Mouse (Mus musculus): ENCODE data around the gene Nrp2. TPM values are rescaled to one million over a fixed set of nuclear protein-coding genes. Genes with fewer than 3 reads are reported as not detected.

The Nrp2 gene
- total RNA-seq, 4 experiments from 2014 or later, result 28.1 to 33.4 (median 29.6) TPM

DNA sequence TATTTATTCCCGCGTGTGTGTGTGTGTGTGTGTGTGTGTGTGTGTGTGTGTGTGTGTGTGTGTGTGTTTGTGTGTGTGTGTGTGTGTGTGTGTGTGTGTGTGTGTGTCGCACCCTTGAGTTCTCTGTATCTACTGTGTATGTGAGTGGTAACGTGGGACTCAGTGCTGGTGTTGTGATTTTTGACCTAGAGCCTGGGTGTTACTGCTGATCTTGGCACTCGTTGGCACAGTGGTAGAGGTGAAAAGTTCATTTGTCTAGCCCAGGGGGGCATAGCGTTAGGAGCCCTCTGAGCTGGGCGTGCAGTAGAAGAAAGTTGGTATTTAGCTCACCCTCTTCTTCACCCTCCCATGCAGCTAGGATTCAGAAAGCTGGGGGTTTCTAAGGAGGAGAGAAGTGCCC lies 114.5 kb downstream of the Nrp2 start:
- DNase-seq (ENCODE audit: low spot score in 2 of 2), result no peak

DNA sequence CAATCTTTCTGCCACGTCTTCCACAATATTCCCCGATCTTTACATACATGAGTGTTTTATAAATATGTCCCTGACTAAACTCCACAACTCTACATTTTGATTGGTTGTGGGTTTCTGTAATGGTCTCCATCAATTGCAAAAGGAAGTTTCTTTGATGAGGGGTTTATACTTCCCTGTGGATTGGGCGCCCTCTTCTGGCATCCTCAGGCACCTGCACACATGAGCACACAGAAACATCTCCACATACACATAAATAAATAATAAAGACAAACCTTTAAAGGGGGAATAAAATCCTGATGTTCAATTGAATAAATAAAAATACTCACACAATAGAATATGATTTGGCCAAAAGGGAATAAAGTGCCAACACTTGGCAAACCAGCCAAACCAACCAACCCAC lies 117.1 kb downstream of the Nrp2 start:
- DNase-seq (ENCODE audit: low spot score in 2 of 2), result no peak

DNA sequence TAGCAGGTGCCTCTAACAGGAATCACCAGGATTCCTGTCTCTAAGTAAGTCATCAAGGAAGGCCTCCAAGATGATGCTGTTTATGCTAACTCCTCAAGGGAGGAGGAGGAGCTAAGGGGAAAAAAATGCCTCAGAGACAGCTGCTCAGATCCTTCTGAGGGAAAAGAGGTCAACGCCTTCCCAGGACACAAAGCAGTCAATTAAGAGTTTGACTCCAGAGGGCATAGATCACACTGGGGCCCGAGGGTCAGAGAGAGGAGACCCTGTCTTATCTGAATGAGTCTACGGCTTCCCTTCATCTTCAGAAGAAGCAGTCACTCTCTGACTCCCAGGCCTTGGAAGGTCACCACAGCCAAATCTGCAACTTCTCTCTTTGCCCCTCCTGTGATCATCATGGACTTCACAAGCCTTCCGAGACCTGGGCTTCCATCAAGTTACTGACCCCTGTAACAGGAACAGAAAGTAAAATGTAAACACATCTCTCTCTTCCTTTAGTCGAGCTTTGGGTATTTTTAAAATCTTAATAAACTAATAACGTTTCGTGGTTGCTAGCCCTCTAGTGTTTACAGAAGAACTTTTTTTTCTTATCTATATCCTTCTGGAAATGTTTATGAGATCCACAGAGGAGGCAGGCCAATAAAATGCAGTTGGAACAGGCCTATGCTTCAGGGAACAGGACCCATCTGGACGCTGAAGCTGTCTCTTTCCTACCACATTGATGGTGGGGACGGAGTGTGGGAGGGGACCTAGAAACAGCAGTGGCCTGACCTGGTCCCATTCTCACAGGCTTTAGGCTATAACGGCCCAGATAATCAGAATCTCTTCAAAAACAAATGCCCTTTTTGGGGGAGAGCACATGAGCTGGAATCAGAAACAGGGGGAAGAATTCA lies 118.7 kb downstream of the Nrp2 start:
- DNase-seq (ENCODE audit: low spot score in 2 of 2), result no peak

DNA sequence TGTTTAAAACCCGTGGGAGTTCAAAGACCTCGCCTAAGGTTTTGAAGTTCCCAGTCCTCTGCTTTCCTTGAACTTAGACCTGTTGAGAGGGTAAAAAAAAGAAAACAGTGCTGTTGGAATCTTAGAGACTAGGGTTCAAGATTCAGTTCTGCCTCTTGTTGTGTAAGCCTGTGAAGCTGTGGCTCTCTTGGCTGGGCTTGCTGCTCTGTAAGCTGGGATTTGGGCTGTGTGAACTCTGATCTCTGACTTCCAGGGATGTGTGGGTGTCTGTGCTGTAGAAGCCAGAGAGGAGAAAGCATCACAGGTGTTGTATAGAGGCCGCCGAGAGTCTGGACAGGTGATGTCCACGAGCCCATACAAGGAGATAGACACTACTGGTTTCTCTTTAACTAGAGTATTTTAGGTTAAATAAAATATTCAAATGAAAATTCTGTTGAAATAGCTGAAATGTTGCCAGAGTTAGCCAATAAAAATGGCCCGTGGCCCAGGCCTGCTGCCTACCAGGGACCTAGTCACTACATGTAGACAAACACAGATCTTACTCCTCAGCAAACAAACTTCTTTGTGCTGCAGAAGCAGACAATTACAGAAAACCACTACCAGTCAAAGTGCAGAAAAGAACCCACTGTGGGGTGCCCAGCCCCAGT lies 120.6 kb downstream of the Nrp2 start:
- DNase-seq (ENCODE audit: low spot score in 2 of 2), result no peak

DNA sequence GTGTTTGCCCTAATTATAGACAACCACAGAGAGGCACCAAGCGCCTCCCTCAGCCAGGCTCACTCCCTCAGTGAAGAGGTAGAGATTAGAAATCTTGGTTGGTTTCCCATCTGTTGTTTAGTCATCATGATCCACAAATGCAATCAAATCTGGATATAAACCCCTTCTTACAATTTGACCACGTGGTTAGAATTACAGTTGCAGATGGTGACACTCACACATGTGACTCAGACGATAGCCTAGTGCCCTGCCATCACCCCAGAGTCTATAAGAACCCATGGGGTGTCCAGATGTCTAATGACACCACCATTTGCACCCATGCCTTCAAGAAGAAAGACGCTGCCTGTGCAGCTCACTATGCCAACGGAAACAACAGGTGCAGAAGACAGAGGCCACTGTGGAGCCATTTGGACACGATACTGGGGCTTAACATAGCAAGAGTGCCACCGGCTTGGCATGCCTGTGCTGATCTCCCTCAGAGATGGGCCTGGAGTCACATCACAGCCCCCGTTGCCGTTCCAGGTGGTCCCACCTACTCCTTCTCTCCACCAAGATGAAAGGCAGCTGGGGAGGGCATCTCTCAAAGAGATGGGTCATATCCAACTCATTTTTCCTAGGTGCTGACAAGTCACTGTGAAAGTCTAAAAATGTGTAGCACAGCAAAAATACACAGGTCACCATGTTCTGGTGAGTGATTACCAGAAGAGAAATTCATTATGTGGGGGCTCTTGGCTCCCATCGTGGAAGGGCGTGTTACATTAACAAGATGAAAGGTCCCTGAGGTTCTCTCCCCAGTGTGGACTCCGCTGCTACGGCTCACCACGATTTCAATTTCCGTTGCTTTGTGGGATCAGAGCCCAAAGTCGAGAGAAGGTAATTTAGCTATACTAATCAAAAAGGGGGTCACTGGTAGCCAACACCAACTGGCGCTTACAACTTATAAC lies 123.0 kb downstream of the Nrp2 start:
- no peak for DNase-seq (ENCODE audit: low spot score in 2 of 2)

DNA sequence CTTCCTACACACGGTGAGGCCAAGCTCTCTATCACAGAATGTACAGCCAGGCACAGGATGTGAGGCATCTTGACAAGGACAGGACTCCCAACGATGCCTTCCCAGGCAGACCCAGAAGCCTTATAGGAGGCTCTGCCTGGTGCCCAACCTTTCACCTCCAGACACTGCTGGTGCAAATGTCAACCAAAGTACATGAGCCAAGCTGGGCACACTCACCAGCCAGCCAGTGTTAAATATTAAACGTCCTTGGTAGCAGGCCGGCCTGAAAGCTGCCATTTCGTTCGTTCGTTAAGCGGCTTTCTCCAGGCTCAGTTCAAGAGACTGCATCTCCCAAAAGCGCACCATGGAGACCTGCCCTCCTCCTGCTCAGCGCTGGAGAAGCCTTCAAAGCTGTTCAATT lies 124.2 kb downstream of the Nrp2 start:
- DNase-seq (ENCODE audit: low spot score in 2 of 2), result no peak

DNA sequence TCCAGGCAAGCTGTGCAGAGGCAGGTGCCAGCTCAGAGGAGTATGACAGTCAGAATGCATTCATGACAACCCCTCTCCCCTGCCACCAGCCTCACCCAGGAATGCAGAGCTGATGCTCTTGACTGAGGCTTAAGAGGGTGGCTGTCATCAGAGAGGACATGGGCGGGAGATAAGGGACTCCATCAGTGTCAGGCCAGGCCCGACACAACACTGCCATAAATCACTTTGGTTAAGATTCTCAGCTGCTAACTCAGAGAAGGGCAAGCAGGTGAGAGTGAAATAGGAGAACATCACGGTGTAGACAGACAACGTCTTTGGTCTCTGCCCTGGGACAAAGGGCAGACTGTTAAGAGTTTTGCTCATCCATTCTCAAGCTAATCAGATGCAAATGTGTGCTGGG lies 125.1 kb downstream of the Nrp2 start:
- DNase-seq (ENCODE audit: low spot score in 2 of 2), result no peak

DNA sequence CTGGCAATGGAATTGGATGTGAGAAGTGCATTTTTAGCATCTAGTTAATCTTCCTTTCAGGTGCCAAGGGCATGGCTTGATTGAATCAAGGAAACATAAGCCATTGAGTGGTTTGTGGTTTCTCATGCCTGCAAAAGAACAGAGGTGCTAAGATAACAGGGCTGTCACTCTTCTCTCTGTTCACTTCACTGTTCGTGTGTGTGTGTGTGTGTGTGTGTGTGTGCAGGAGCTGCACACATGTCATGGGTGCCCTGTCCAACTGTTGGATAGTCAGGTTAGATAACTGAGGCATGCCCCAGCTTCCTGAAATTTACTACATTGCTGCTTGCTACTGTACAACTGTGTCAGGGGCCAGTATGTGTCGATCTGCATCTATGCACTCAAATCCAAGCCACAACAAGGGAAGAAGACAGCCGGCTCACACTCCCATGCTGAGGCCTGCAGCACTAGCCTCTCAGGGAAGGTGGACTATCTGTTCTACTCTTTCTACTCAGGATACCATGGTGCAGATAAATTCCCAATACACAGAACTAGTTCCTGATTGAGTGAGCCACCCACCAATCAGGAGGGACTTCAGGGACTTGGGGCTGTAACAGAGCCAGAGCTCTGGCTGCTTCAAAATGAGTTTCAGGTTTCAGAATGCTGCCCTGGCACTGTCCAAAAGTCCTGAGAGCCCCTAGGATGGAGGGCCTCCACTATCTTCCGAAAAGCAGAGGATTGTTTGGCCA lies 126.8 kb downstream of the Nrp2 start:
- DNase-seq (ENCODE audit: low spot score in 2 of 2), result no peak

DNA sequence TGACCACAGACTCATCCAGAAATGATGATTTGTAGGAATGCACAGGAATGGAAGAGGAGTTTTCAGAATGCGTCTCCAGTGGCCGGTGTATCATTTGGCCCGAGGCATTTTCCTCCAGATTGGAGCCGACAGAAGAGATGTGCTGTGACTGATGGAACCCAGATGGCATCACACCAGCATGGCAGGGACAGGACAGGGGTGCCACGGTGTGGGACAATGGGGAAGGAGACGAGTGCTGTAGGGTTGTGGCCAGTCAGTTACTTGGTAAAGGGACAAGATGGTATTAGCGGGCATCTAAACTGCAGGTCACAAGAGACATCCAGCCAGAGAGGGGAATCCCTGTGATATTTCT lies 127.3 kb downstream of the Nrp2 start:
- DNase-seq (ENCODE audit: low spot score in 2 of 2), result no peak

DNA sequence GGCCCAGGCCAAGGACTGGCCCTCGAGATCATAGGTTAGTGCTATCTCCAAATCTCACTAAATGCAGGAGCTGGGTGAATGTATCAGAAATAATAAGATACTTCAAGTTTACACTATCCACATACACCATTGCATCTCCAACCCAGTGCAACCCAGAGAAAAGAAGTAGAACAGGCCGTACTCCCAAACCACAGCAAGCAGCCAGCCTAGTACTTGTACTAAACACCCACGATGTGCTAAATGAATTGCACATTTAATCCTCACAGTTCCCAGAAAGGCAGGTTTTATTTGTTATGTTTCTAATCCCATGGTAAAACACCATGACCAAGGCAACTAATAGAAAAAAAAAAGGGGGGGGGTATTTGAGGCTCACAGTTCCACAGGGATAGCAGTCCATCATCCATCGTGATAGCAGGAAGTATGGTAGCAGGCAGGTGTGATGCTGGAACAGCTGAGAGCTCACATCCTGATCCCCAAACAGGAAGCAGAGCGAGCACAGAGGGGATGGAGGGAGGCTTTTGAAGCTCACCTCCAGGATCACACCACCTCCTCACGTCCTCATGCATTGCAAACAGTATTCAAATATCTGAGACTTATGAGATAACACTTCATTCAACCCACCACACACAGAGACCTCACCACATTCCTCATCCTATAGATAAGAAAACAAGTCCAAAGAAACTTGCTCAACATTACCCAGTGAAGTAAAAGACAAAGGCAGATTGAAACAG lies 128.8 kb downstream of the Nrp2 start:
- no peak for DNase-seq (ENCODE audit: low spot score in 2 of 2)

DNA sequence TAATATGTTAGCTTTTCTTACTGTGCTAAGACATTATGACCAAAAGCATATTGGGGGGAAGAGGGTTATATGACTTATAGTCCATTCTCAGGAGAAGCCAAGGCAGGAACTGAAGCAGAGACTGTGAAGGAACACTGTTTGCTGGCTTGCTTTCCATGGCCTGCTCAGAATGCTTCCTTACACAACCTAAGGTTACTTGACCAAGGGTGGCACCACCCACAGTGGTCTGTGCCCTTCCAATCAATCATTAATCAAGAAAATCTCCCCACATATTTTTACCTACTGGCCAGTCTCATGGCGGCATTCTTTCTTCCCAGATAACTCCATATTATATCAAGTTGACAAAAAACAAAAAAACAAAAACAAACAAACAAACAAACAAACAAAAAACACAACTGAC lies 130.3 kb downstream of the Nrp2 start:
- no peak for DNase-seq (ENCODE audit: low spot score in 2 of 2)

DNA sequence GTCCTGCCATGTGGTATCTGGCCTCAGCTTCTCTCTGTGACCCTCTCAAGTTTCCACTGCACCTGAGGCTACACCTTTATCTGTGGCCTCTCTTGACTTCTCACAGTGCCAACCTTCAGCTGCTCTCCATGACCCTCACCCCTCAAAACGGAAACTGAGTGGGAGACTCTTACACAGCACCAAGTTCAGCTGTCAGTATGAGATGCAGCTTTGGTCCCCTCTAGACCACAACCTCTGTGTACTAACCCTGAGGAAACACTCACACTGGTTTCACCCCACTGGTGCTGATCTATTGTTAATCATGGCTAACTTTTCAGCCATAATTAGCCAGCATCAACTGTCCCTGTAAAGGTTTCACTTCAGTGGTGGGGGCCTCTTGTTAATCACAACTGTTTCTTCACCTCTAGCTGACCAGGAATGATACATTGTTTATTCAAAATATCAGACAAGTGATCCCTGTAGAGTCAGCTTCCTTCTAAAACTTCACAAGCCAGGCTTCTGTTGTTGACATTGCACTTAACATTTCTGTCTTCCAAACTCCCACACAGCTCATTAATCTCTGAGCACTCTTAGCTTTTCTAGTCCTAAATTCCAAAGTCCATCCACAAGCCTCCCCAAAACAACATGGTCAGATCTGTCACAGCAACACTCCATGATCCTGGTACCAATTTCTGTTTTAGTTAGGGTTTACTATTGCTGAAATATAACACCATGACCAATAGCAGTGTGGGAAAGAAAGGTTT lies 131.5 kb downstream of the Nrp2 start:
- DNase-seq (ENCODE audit: low spot score in 2 of 2), result no peak

DNA sequence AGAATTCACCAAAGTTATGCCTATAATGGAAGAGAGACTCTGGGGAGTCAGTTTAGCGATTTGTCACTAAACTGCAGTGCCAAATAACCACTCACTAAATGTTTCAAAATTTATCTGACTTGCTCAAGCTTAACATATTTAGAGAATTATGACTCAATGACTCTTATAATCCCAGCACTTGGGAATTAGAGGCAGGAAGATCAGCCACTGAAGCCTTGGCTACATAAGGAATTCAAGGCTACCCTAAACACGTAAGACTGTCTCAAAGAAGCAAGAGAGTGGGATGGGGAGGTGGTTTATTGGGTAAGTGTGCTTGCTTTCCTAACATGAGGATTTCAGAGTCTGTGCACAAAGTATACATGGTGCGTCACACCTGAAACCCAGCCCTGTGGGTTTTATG lies 135.0 kb downstream of the Nrp2 start:
- no peak for DNase-seq (ENCODE audit: low spot score in 2 of 2)

DNA sequence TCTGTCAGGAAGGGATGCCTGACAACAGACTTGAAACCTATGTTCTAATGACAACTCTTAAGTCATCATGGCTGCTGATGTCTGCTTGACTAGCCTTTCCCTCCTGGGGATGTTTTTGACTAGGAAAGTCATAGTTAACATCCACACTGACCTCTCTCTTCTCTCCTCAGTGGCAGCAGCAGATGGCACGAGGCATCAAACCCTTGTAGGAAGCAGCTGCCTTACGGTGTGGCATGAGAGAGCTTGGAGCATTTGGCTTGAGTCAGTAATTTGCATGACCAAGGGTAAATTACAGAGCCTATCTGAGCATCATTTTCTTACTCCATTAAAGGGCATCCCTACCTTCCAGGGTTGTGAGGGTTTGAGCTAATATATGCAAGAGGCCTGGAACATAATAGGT lies 135.5 kb downstream of the Nrp2 start:
- DNase-seq (ENCODE audit: low spot score in 2 of 2), result no peak

DNA sequence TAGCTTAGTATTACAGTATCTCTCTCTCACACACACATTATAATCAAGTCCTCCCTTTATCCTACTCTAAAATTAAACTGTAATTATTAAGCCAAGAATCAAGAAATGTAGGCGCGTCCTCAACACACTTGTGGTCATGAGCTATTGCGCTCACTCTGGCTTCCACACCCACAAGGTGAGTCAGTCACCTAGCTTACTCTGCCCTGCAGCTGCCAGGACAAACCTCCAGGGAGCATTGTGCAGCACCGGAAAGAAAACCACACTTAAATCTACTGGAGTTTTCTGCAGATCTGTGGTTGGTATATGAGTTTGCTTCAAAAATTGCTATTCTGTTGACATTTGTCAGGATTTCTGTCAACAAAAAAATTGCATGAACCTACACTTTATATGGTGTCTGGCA lies 140.1 kb downstream of the Nrp2 start:
- no peak for DNase-seq (ENCODE audit: low spot score in 2 of 2)

DNA sequence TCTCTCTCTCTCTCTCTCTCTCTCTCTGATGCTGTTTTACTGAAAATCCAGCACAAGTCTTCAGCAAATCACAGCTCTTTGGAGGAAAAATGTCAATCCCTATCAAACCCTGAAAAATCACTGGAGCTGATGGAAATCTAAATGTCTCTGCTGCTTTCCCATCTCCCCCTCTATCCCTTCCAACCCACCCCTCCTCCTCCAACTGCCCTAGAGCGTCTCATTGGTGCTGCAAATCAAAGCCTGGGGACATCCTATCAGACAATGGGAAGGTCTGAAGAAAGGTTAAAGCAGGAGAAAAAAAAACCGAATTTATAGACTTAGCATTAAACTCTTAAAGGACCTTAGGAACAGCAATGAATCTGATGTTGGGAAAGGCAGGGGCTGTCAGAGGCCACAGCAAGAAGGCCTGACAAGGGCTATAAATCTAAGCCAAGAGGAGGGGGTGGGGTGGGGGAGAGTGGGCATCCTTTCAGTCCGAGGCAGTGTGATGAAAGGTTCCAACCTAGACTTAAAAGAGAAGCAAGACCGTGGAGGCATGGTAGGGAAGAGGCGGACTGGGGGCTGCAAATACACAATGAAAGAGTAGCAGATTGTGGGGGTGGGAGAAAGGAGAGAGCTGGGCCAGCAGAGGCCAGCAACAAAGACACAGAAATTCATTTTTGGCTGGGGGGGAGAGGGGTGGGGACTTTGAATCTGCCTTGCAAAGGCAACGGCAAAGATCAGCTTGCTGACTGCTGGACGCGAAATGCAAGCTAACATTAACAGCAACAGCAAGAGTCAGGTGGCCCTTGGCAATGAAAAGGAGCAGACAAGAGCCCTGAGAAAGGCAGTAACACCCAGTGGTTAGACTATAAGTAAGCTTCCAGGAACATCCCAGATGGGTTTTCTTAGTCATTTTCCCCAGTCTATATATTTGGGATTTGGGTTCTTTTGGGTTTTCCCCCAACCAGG lies 148.2 kb downstream of the Nrp2 start:
- no peak for DNase-seq (ENCODE audit: low spot score in 2 of 2)

DNA sequence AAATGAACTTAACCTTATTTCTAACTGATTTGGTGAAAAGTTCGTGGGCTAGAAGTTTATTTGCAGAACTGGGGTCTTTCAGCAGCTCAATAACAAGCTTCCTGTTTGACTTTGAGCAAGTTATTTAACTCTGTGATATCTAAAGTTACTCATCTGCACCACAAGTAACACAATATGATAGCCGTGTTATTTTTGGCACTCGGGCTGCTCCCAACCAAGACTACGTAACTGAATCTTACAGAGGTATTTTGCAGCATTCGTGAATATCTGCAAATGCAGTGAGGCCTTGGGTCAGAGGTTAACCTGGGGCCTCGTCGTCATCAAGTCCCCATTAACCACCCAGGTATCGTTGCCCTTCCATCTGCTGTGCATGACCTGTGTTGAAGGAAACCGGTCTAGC lies 150.3 kb downstream of the Nrp2 start:
- DNase-seq (ENCODE audit: low spot score in 2 of 2), result no peak

DNA sequence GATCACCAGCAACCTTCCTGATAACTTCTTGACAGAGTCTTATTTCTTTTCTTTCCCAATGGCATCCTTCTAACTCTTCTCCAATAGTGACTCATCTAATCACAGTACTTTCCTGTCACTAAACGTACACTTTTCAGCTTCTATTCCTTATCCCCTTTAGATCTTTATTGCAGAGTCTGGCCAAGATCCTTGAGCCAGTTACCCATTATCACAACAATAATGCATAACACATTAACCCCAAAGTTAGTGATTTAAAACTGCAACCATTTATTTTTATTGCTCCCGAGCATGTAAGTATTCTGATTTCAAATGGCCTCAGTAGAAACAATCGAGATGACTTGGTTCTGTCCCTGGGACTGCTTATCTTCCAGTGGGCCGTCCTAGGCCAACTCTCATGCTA lies 150.9 kb downstream of the Nrp2 start:
- DNase-seq (ENCODE audit: low spot score in 2 of 2), result no peak

DNA sequence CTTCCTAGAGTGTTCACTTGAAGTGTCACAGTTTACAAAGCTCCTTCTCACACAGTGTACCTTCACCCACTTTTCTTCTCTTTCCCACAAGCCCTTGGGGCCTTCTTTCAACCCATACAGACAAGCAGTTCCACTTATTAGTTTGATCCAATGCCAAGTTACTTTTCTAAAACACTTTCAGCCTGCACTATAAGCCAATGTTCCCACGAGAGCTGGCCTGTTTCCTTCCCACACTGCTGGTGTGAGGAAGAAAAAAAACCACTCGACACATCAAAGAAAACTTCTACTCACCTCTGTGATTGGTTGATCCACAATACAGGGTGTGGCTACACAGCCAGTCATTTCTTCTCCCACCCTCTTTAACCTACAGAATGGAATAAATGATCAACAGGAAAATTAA lies 156.0 kb downstream of the Nrp2 start:
- DNase-seq (ENCODE audit: low spot score in 2 of 2), result no peak

Measured in left cerebral cortex, adult 8-10 months (tissue).